Mouse (Mus musculus) left cerebral cortex, adult 11 months (tissue): ENCODE data around the gene Prr19.
"Not testable (repeated sequence)": the region's sequence is repeated elsewhere in the genome, so short reads cannot be mapped to it uniquely, and the experiment has no call there.

Source experiments
- DNase-seq: peaks from one replicate; pipeline ENCODE4 v3.0.0; 2022; ENCODE audit warnings: low spot score

Prr19 gene

GRCm38 (mm10) chr7:25317446-25317999 lies 16.3 kb downstream of the Prr19 start:
- DNase-seq, result no peak

DNA sequence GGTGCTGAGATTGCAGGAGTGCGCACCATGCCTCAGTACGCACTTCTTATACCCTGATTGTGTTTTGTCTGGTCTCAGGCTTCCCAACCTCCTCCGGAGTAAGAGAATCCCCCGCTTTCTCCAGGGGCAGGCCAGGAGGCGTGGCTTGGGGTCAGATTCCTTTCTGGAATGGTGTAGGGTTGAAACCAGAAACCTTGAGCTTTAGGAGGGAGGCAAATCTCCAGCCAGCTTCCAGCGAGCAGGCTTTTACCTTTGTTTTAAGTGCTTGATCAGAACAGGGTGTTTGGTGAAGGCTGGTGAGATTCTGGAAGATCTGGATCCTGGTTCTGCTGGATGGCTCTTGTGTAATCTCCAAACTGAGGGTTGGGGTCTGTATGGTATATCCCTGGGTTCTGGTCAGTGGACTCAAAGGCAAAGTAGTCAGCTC lies 20.9 kb downstream of the Prr19 start:
- DNase-seq, result no peak

DNA sequence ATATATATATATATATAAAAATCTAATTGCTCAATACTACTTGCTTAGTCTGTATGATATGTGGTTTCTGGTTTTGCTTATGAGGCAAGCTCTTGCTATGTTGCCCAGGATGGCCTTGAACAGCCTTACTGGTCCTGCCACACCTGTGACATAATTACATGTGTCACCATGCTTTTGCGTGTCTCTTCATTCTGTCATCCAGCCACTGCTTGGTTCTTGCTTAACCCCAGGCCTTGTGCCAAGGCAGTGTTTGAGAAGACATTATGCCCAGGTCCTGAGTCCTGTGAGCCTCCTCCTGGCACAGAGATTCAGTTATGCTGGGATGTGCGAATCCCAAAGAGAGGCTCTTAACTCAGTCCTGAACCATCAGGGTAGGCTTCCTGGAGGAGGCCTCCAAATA lies 22.0 kb downstream of the Prr19 start:
- no peak for DNase-seq

DNA sequence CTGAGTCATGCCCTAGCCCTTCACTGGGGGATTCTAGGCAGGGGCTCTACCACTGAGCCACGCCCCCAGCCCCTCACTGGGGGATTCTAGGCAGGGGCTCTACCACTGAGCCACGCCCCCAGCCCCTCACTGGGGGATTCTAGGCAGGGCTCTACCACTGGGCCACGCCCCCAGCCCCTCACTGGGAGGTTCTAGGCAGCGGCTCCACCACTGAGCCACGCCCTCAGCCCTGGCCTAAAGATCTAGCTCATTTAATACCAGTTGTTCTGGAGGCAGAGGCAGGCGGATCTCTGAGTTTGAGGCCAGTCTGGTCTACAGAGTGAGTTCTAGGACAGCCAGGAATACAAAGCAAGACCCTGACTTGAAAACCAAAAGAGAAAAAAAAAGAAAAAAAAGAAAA lies 24.2 kb downstream of the Prr19 start:
- not testable (repeated sequence) for DNase-seq

DNA sequence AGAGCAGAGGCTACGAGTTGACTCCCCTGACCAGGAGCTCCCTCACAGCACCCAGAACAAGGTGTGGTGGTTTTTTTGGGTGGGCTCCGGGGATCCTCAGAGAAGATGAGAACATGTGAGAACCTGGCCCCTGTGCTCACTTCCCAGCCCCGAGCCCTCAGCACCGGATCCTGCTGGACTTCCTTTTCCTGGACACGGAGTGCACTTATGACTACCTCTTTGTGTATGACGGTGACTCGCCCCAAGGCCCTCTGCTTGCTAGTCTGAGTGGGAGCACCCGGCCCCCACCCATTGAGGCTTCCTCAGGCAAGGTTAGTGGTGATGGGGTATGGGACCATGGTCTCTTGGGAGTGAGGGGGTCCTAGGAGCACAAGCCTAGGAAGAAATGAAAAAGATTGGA lies 25.0 kb downstream of the Prr19 start:
- no peak for DNase-seq

GRCm38 (mm10) chr7:25333596-25334307 lies 32.5 kb downstream of the Prr19 start:
- DNase-seq, result peak; percentile 41

DNA sequence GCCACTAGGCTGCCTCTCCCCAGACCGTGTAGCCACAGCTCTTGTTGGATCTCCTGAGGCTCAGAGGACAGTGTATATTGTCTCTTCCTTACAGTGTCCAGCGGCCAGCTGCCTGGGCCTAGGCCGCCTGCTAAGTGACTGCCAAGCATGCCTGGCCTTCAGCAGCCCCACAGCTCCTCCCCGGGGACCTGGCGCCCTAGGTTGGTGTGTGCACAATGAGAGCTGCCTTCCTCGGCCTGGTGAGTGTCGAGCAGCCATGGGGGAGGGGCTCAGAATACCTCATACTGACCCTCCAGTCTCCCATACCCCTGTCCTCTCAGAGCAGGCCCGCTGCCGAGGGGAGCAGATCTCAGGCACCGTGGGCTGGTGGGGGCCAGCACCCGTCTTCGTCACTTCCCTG lies 33.3 kb downstream of the Prr19 start:
- DNase-seq, result no peak

- no peak for DNase-seq
Observed at GRCm38 (mm10) chr7:25339329-25339728, 38.1 kb downstream of the Prr19 start.

- peak; percentile 29 for DNase-seq
Observed at GRCm38 (mm10) chr7:25341000-25341784, 40.0 kb downstream of the Prr19 start.

GRCm38 (mm10) chr7:25348861-25349260 lies 47.6 kb downstream of the Prr19 start:
- DNase-seq, result no peak
